Mouse (Mus musculus) embryo, embryonic 9.5 days (tissue): ENCODE measurements around the gene Gadd45a.

ENCODE experiments used
- DNase-seq: peaks from one replicate; pipeline ENCODE4 v3.0.0-alpha.2; 2017; ENCODE audit errors: extremely low spot score

Gene Gadd45a

DNA sequence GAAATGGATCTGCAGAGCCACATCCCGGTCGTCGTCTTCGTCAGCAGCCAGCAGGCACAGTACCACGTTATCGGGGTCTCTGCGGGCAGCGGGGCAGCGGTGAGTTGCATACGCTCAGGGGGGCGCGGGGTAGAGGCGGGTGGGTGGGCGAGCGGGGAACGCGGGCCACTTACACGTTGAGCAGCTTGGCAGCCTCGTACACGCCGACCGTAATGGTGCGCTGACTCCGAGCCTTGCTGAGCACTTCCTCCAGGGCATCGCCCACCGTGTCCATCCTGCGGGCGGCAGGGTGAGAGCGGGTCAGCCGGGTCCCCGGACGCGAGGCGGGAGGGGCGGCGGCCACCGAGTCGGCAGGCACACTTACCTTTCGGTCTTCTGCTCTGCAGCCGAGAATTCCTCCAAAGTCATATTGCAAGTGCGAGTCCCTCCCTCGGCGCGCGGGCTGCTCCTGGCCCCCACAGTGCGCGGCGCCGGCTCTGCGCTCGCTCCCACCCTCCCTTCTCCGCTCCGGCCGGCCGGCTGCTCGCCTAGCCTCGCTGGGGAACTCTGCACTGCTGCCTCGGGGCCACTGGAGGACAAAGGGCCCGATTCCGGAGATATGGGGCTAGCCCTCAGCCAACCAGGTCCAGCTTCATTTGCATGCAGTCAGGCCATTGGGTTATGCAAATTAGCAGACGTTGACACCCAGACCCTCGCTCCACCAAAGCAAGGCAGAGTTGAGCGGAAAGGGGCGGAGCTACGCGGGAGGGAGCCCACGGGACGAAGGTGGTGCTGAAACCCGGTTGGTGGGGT lies at the start of gene Gadd45a:
TSS of gene Gadd45a (minus strand) at position 621 of the 792 bp plus-strand sequence.
- peak; percentile 96 for DNase-seq

DNA sequence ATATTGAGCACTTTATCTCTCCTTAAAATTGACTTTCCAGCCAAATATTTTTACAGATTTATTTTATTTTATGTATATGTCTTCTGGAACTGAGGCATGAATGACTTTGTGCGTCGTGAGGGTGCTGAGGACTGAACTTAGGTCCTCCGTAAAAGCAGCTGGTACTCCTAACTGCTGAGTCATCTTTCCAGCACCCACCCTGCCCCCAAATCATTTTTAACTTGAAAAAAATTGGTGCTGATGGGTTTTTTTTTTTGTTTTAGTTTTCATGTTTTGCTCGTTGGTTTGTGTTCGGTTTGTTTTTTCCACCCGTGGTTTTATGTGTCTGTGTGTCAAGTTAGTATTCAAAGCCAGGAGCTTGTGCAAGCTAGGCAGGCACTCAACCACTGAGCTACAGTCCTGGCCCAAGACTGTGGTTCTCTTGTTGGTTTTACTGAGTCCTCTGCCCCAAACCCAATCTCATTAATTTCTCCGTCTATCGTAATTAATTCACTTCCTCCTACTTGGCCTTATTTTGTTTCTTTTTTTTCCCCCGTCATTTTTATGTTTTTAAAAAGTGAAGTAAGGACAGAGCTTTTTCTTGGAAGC lies 48.7 kb upstream of the Gadd45a start:
- DNase-seq = no peak

DNA sequence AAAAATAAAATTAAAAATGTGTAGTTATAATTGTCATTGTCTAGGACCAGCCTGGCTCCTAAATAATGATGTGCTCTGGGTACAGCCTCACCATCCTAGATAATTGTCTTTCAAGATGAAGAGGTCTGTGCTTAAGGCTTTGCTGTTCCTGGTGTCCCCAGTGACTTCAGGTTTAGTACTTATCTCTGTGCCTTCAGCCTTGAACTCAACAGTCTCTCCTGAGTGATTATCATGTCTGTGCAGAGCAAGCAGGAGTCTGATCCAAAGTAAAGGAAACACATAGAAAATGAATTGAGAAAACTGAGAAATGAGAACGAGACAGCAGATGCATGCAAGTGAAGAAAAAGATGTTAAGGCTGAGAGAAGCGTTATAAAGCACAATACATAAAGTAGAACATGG lies 47.2 kb upstream of the Gadd45a start:
- no peak for DNase-seq

DNA sequence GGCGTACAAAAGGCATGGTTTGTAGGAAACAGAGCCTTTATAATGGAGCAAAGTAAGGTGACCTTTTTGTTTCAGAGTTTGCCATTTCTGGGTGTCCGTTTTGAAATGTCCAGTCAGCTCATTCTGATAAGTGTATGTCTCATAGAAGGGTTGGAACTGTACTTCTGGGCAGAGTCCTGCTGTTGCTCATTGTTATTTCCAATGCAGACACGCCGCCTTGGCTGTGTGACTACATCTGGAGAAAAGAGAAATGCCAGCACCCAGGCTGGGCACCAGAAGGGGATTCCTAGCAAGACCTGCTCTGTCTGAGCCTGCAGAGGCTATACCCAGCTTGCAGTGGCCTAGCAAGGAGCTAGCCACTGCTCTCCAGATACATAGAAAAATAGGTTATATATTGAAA lies 43.9 kb upstream of the Gadd45a start:
- no peak for DNase-seq

DNA sequence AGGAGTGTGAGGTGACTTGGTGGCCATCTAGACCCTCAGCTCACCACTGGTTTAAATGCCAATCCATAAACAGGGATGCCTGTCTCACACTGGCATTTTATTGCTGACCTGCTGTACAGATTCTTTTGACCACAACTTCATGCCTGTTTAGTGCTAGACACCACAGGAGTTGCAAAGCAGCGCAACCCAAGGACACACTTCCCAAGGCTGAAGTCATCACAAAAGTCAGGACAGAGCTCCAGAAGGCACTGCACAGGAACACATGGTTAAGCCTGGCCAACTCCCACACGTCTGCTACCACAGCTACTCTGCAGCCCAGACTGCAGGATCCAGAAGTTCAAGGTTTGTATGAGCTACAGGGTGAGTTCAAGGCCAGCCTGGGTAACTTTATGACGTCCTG lies 40.8 kb upstream of the Gadd45a start:
- no peak for DNase-seq

DNA sequence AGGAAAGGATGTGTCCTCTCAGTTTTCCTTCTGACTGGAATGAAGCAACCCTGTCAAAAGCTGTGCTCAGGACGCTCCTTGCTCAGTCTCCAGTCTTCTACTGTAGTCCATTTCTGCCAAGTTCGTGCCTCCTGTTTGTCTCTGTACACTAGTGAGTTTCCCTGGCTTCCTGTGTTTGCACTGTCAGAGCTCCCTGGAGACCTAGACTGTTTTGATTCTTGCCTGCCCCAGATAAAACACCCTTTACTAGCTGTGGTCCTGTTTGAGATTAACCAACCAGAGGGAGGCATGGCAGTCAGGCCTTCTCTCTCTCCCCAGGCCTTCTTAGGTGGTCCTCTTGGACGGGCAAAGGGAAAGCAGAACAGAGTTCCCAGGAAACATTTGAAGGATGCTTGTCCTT lies 40.2 kb upstream of the Gadd45a start:
- no peak for DNase-seq

DNA sequence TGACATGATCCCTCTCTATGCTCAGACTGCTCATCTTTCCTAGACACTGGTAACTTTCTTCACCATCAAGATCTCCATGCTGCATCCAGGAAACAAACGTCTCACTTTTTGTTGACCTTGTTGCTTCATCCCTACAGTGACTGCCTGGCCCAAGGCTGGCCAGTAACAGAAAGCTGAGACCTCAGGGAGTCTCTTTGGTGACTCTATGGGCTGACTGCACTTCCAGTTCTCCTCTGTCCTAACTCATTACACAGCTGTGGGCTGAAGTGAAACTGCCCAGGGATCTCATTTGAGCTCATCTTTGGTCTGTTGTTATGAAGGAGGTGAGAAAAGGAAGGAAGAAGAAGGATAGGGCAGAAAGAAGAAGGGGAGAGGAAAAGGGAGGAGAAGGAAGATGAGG lies 39.1 kb upstream of the Gadd45a start:
- no peak for DNase-seq

DNA sequence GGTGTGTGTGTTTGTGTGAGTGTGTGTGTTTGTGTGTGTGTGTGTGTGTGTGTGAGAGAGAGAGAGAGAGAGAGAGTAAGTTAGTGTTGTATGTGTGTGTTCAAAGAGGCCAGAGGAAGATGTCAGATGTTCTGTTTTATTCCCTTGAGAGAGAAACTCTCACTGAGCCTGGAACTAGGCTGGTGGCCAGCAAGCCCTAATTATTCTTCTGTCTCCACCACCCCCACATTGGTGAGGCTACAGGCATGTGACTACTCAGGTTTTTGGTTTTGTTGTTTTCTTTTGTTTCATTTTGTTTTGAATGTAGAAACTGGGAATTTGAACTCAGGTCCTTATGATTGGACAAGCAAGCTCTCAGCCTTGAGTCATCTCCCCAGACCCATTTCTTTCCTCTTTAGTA lies 37.6 kb upstream of the Gadd45a start:
- no peak for DNase-seq

DNA sequence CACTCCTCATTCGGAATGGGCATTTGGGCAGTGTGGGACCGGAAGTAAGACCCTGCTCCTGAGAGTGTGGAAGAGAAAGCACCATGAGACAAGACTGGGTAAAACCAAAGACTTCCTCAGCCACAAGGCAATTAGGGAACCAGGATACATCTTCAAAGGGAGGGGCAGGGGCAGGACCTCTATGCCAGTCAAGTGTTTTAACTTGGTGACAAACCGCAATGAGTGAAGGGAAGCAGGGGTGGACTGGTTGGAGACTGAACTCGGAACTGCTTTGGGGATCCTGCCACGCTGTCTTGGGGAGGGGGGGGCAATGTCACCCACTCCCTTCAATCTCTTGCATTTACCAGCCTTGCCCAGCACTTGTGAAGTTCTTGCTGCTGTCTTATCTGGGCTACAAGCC lies 36.7 kb upstream of the Gadd45a start:
- DNase-seq = no peak

DNA sequence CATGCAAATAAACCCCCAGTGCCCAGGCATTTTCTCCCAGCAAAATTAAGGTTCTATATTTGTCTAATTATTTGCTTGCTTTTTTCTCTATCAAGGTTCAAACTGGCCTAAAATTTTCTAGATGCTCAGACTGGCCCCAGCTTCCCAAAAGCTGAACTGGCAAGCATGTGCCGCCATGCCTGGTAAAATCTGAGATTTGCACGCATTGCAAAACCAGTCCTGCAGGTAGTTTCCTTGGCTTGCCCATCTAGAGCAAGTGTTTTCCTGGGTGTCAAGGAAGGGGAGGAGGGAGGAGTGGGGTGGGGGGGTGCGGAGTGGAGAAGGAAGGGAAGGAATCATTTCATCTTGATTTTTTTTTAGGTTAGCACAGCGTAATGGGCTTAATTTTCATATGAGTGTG lies 36.2 kb upstream of the Gadd45a start:
- DNase-seq = no peak

DNA sequence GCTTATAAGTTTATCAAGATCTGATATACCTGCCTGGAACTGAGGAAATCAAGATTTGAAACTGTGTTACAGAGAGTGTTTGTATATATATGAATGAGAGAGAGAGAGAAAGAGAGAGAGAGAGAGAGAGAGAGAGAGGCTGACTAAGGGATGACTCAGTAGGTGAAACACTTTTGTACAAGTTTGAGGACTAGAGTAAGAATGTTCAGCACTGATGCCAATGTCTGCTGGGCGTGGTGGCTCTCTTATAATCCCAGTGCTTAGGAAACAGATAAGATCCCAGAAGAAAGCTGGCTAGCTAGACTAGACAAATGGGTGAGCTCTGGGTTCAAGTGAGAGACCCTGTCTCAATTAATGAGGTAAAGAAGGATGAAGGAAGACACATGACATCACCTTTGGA lies 34.4 kb upstream of the Gadd45a start:
- no peak for DNase-seq

DNA sequence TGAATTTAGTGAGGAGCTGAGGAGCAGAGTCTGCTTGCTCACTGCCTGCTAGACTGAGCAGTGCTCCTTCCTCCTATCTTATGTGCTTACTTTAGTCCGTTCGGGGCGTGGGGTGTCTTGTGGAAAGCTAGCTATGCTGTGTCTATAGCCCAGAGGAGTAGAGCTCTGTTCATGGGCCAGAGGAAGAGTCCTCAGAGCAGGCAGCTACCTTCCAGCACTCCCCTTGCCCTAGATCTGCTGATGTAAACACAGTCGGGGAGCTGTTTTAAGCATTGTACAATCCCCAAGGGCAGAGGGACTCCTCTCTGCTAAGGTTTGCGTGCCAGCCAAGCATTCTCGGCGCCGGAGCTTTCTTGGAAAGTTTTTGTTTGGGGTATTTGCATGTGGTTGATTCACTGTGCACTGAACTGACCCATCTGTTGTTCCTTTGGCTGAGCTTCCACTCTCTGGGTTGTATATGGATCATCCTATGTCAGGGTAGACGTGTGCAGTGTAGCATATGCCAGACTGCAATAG lies 32.6 kb upstream of the Gadd45a start:
- no peak for DNase-seq

DNA sequence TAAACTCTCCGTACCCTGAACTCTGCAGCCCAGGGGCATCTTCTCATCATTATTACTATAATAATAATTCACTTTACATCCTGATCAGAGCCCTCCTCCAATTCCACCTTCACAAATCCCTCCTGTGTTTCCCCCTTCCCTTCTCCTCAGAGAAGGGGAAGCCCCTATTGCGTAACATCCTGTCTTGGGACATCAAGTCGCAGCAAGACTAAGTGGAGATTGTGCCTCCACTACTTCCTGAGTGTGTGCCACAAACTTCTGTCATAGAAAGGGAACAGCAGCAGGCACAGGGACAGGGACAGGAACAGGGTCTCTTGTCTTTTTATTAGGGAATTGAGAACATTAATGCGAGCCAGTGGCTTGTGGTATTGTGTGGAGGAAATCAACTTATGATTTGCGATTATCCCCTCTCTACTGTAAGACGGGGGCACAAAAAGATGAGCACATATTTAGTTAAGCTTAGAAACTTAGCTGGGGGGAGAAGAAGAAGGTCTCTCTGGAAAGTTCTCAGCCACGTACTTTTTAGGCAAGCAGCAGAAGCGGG lies 32.0 kb upstream of the Gadd45a start:
- DNase-seq = no peak

DNA sequence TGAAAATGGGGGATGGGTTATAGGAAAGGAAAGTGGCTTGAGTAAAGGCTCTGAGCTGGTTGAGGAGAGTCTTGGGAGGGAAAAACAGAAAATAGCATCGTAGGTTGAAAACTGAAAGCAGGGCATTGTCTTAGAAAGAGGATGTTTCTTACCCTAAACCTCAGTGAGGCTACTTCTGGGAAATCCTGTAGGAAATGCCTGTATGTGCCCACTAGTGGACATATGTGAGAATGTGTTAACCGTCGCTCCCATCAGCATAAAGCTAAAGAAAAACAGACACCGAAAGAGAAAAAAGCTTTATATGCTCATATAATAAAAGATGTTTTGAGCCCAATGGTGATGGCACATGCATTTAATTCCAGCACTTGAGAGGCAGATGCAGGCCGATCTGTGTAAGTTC lies 22.8 kb upstream of the Gadd45a start:
- DNase-seq = no peak

DNA sequence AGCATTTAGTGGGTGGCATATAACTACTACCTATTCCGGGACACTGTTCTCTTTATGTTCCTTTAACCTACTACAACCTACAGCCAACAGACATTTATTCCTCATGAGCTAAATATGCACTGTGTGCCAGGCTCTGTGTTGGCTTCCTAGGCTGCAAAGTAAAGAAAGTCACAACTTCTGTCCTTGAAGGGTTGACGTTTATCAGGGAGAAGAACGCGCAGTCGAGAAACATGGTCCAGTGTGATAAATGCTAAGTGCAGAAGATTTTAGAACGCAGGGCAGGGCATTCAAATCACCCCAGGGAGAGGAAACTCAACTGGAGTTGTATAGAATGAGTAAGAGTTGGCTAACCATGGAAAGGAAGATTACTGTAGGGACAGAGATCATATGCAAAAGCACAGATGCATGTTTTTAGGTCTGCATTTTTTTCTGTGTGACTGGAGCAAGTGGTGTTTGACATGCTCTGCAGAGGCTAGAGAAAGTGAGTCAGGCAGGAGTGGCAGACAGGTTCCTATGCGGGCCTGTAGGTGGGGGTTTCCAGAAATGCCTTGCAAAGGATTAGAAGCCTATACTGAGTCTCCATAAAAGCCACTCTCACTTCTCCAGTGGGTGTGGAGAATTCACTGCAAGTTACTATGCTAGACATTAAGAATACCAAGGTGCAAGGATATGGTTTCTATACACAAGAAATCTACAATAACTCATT lies 20.9 kb upstream of the Gadd45a start:
- DNase-seq = no peak

DNA sequence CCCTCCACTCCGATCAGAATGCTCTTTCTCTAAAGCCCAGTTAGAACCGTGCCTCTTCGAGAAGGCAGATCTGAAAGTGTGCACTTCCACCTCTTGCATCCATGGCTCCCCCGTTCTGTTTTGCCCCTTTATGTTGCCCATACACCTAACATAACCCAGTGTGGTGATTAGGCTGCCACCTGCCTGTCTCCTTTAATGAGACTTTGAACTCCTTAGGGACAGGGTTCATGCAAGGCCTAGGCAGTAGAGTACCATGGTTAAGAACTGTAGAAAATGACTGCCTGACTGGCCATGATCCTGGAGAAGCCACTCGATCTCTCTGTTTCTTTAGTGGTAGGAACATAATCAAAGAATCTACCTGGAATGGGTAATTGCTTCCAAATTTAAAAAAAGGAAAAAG lies 20.3 kb upstream of the Gadd45a start:
- DNase-seq = no peak

DNA sequence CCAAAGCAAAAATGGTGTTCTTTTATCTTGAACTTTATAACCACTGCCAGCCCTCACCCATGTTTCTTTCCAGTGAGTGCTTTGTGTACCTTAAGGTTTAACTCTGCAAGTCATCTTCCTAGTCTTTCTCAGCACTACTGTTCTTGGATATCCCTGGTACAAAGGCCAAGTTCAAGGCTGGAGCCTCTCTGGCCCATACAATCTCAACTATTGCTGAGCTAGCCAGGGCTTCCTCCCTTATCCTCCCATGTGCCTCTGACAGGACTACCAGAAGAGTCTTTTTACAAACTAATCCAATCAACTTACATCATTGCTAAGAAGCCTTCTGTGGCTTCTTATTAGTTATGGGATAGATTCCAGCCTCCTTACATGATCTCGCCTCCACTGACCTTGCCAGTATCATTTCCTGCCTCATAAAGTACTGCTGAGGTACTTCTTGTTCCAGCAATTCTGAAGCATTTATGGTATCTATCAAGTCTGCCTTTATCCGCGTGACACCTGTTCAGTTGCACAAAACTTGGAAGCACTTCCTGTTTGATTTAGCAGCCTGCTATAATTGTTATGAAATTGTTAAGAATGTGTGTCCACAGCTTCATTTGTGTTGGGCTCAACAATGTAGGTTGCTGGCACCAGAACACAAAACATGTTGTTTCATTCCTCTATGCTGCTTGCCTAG lies 19.8 kb upstream of the Gadd45a start:
- no peak for DNase-seq

DNA sequence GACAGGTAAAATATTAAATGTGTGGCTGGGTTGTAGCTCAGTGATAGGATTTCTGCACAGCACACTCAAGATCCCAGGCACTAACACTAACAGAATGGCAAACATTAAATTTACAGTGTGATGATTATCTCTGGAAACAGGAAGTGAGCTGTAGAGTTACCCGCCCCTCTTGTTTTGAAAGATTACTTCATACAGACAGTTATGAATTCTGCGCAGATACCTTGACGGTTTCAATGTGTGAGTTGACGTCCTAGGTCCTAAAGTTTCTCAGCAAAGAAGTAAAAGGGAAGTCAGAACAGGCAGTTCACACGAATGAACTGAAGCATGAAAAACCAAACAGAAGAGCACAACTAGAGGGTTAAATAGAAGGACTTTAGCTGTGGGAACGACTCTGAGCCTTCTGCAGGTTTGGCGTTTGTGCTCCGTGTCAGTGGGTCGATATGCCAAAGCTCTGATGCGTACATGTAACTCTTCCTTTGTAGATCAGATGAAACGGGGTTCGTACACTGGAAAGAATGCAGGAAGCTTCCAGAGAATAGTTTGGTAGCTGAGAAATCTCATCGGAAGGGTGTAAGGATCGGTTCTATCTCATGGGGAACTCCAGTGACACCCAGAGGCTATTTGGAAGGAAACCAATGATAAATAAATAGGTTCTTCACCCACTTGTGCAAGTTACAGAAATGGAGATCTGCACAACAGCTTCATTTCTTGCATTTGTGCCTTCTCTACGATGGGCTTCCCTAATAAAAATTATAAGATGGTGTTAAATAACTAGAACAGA lies 19.0 kb upstream of the Gadd45a start:
- no peak for DNase-seq

DNA sequence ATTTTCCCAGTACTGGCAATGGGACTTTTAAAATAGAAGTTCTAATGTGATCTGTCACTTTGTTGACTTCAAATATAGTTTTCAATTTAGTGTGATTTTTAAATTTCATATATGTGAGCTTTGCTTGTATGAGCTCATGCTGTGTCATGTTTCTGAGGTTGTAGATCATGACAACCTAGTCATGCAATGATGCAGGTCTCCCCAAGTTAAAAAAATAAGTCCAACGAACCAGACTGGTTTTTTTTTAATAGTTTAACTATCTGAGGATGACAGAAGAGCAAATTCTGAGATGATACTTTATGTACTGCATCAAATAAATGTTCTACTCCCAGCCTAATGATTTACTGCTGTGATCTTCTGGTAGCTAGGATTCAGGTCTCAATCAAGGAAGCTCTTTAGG lies 12.8 kb upstream of the Gadd45a start:
- no peak for DNase-seq

DNA sequence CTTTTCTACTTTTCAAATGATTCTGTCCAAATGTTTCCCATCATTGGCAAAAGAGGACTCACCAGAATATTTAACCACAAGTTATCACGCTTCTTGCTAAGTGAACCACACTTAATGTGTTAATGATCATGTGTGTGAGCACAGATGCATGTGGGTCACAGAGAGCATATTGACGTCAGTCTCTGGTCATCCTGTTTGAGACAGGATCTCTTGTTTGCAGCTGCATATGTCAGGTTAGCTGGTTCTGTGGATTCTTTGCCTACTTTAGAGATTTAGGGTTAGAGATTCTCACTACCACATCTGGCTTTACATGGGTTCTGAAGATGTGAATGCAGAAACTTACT lies 12.4 kb upstream of the Gadd45a start:
- DNase-seq = no peak
